Mouse (Mus musculus) lung, embryonic 14.5 days (tissue): ENCODE measurements around the gene Casd1. TPM values are rescaled to one million over a fixed set of nuclear protein-coding genes. Genes with fewer than 3 reads are reported as not detected.
"Not testable (repeated sequence)": the region's sequence is repeated elsewhere in the genome, so short reads cannot be mapped to it uniquely, and the experiment has no call there.

Experiments
- ATAC-seq: fragments of 200-750 bp; cut with Nextera tagmentation; 2 replicates; pipeline ENCODE4 v1.8.0; 2017; ENCODE audit warnings: mild to moderate bottlenecking, moderate TSS enrichment, moderate library complexity; ENCODE audit not compliant: insufficient read depth
- DNase-seq: peaks from one replicate; pipeline ENCODE4 v3.0.0-alpha.2; 2015
- H3K27ac ChIP-seq: fragments of 300-500 bp; sonication (generic); 2 replicates; pipeline ENCODE4 v1.5.1; 2014; ENCODE audit warnings: low read depth, mild to moderate bottlenecking, moderate library complexity
- H3K27me3 ChIP-seq: fragments of 300-500 bp; sonication (generic); 2 replicates; pipeline ENCODE4 v1.6.1; 2014; ENCODE audit warnings: low read length, control low read depth; ENCODE audit not compliant: insufficient read depth
- H3K36me3 ChIP-seq: fragments of 300-500 bp; sonication (generic); 2 replicates; pipeline ENCODE4 v1.6.1; 2014; ENCODE audit warnings: control low read depth; ENCODE audit not compliant: insufficient read depth
- H3K4me1 ChIP-seq: fragments of 300-500 bp; sonication (generic); 2 replicates; pipeline ENCODE4 v1.6.1; 2014; ENCODE audit warnings: antibody characterized with exemption, control low read depth; ENCODE audit not compliant: insufficient read depth
- H3K4me2 ChIP-seq: fragments of 300-500 bp; sonication (generic); 2 replicates; pipeline ENCODE4 v1.6.1; 2014; ENCODE audit warnings: mild to moderate bottlenecking
- H3K4me3 ChIP-seq: fragments of 300-500 bp; sonication (generic); 2 replicates; pipeline ENCODE4 v1.5.1; 2014; ENCODE audit warnings: low read depth, low read length
- H3K9ac ChIP-seq: fragments of 300-500 bp; sonication (generic); 2 replicates; pipeline ENCODE4 v1.6.1; 2014
- H3K9me3 ChIP-seq: fragments of 300-500 bp; sonication (generic); 2 replicates; pipeline ENCODE4 v1.6.1; 2016; ENCODE audit warnings: low read depth, low read length, control low read depth
- CTCF ChIP-seq: IDR thresholded peaks from 2 replicates; pipeline ENCODE4 v1.5.1; 2016; ENCODE audit warnings: antibody characterized with exemption, low read depth
- WGBS: fragments of 180-500 bp; shearing (Covaris S2); extraction: QIAGEN DNeasy Blood & Tissue Kit; methylation state at CpG from one replicate; pipeline ENCODE4 v1.1.7; 2014; 5-methylcytosine and 5-hydroxymethylcytosine counted together
- polyA plus RNA-seq: library from polyadenylated mRNA; unstranded; fragments of >200 nt; fragmentation: Nextera tagmentation; extraction: Ambion mirVana; gene quantifications from 2 replicates; pipeline ENCODE4 v1.2.1, GENCODE M21; 2014

Casd1 gene
- polyA plus RNA-seq, 1 experiment from 2014 or later = 43.3 TPM

- ATAC-seq (no peak), DNase-seq (peak; percentile 29)
- 75% methylated on average over 8 of the region's 8 CpGs for WGBS
These were observed 52.0 kb downstream of the Casd1 start for GRCm38 (mm10) chr6:4652596-4653134.

GRCm38 (mm10) chr6:4653741-4654140 lies 53.1 kb downstream of the Casd1 start:
- H3K27me3 ChIP-seq, H3K4me2 ChIP-seq, ATAC-seq, H3K9me3 ChIP-seq, H3K36me3 ChIP-seq, H3K27ac ChIP-seq, DNase-seq, H3K4me1 ChIP-seq, H3K4me3 ChIP-seq, H3K9ac ChIP-seq: not testable (repeated sequence)
- WGBS = 94% methylated on average over 12 of the region's 12 CpGs

More at GRCm38 (mm10) chr6:4652596-4653134, 52.0 kb downstream of the Casd1 start:
- H3K27me3 ChIP-seq = no peaks in the 10 kb centered on the region
- H3K9ac ChIP-seq = no peak overlapping the region
- H3K9me3 ChIP-seq = no peaks in the 10 kb centered on the region
- no peaks in the 10 kb centered on the region for H3K4me1 ChIP-seq
- H3K36me3 ChIP-seq = no peaks in the 10 kb centered on the region
- no peak overlapping the region for H3K4me2 ChIP-seq
- H3K27ac ChIP-seq = no peak overlapping the region
- no peak overlapping the region for H3K4me3 ChIP-seq
- no peak for TF ChIP-seq CTCF

GRCm38 (mm10) chr6:4655466-4655865 lies 54.8 kb downstream of the Casd1 start:
- Histone ChIP-seq H3K4me3 (no peak overlapping the region), H3K27me3 (no peaks in the 10 kb centered on the region), H3K36me3 (no peaks in the 10 kb centered on the region), H3K4me2 (no peak overlapping the region), H3K9ac (no peak overlapping the region), H3K27ac (no peak overlapping the region), H3K4me1 (no peaks in the 10 kb centered on the region), H3K9me3 (no peaks in the 10 kb centered on the region)
- ATAC-seq = peak; percentile 17; the same call in 1 of the 2 replicates
- WGBS = 29% methylated on average over 5 of the region's 5 CpGs
- no peak for TF ChIP-seq CTCF
- no peak for DNase-seq

- WGBS = 88% methylated on average over 4 of the region's 4 CpGs
- ATAC-seq = peak; percentile 63; the same call in 1 of the 2 replicates
- no peak overlapping the region for H3K4me3 ChIP-seq
- H3K27ac ChIP-seq = no peak overlapping the region
- TF ChIP-seq CTCF = no peak
- H3K9me3 ChIP-seq = no peaks in the 10 kb centered on the region
- no peak overlapping the region for H3K9ac ChIP-seq
- no peak overlapping the region for H3K4me2 ChIP-seq
- no peak for DNase-seq
- H3K36me3 ChIP-seq = no peaks in the 10 kb centered on the region
- H3K4me1 ChIP-seq = no peaks in the 10 kb centered on the region
- H3K27me3 ChIP-seq = no peaks in the 10 kb centered on the region
These were observed 55.3 kb downstream of the Casd1 start for GRCm38 (mm10) chr6:4655924-4656323.

GRCm38 (mm10) chr6:4658861-4659260 lies 58.2 kb downstream of the Casd1 start:
- Histone ChIP-seq H3K9ac (no peak overlapping the region), H3K9me3 (no peaks in the 10 kb centered on the region), H3K27me3 (no peaks in the 10 kb centered on the region), H3K4me1 (no peaks in the 10 kb centered on the region), H3K36me3 (no peaks in the 10 kb centered on the region), H3K4me3 (no peak overlapping the region), H3K27ac (no peak overlapping the region), H3K4me2 (no peak overlapping the region)
- DNase-seq (no peak), ATAC-seq (no peak)
- no peak for TF ChIP-seq CTCF
- WGBS = 70% methylated on average over 13 of the region's 13 CpGs

GRCm38 (mm10) chr6:4663516-4663915 lies 62.9 kb downstream of the Casd1 start:
- Histone ChIP-seq H3K9me3 (no peaks in the 10 kb centered on the region), H3K4me2 (no peak overlapping the region), H3K27ac (no peak overlapping the region), H3K27me3 (no peaks in the 10 kb centered on the region), H3K9ac (no peak overlapping the region), H3K36me3 (no peaks in the 10 kb centered on the region), H3K4me1 (no peaks in the 10 kb centered on the region), H3K4me3 (no peak overlapping the region)
- no peak for DNase-seq
- no peak for ATAC-seq
- no peak for TF ChIP-seq CTCF
- WGBS = 45% methylated on average over 2 of the region's 2 CpGs

GRCm38 (mm10) chr6:4664313-4664712 lies 63.7 kb downstream of the Casd1 start:
- Histone ChIP-seq H3K4me3 (no peak overlapping the region), H3K36me3 (no peaks in the 10 kb centered on the region), H3K4me2 (no peak overlapping the region), H3K9ac (no peak overlapping the region), H3K27ac (no peak overlapping the region), H3K4me1 (no peaks in the 10 kb centered on the region), H3K27me3 (no peaks in the 10 kb centered on the region), H3K9me3 (no peaks in the 10 kb centered on the region)
- ATAC-seq (no peak), DNase-seq (no peak)
- WGBS = 64% methylated on average over 2 of the region's 2 CpGs
- no peak for TF ChIP-seq CTCF

GRCm38 (mm10) chr6:4665154-4665553 lies 64.5 kb downstream of the Casd1 start:
- Histone ChIP-seq H3K27me3 (no peaks in the 10 kb centered on the region), H3K4me2 (no peak overlapping the region), H3K9me3 (no peaks in the 10 kb centered on the region), H3K4me1 (no peaks in the 10 kb centered on the region), H3K4me3 (no peak overlapping the region), H3K27ac (no peak overlapping the region), H3K9ac (no peak overlapping the region), H3K36me3 (no peaks in the 10 kb centered on the region)
- no peak for DNase-seq
- ATAC-seq = no peak
- no peak for TF ChIP-seq CTCF
- 87% methylated on average over 6 of the region's 6 CpGs for WGBS
